Mouse (Mus musculus) embryo, embryonic 9.5 days (tissue): ENCODE results near the gene Bbs10.

ENCODE experiments used
- DNase-seq: peaks from one replicate; pipeline ENCODE4 v3.0.0-alpha.2; 2017; ENCODE audit errors: extremely low spot score

Bbs10 gene

GRCm38 (mm10) chr10:111298140-111299098, at the start of gene Bbs10:
Gene Bbs10 (plus strand): TSS chr10:111298679.
- peak; percentile 96 for DNase-seq

- no peak for DNase-seq
These were observed 48.3 kb upstream of the Bbs10 start for GRCm38 (mm10) chr10:111250192-111250591.

- no peak for DNase-seq
These were observed 46.8 kb upstream of the Bbs10 start for GRCm38 (mm10) chr10:111251666-111252065.

- DNase-seq: no peak
These were observed 43.3 kb upstream of the Bbs10 start for GRCm38 (mm10) chr10:111255228-111255627.

GRCm38 (mm10) chr10:111256156-111256555, 42.3 kb upstream of the Bbs10 start:
- DNase-seq: no peak

GRCm38 (mm10) chr10:111257358-111257757, 41.1 kb upstream of the Bbs10 start:
- DNase-seq: no peak

- DNase-seq: no peak
These were observed 40.2 kb upstream of the Bbs10 start for GRCm38 (mm10) chr10:111258256-111258655.

GRCm38 (mm10) chr10:111271687-111272086, 26.8 kb upstream of the Bbs10 start:
- DNase-seq: no peak

- DNase-seq: no peak
These were observed 25.6 kb upstream of the Bbs10 start for GRCm38 (mm10) chr10:111272905-111273304.

GRCm38 (mm10) chr10:111273463-111274088, 24.9 kb upstream of the Bbs10 start:
- DNase-seq: no peak

- DNase-seq: no peak
These were observed 22.7 kb upstream of the Bbs10 start for GRCm38 (mm10) chr10:111275822-111276221.

GRCm38 (mm10) chr10:111297631-111298030, 848 bp upstream of the Bbs10 start:
- no peak for DNase-seq

GRCm38 (mm10) chr10:111299591-111299990, 1.1 kb downstream of the Bbs10 start:
- DNase-seq: peak; percentile 4

- no peak for DNase-seq
These were observed 2.6 kb downstream of the Bbs10 start for GRCm38 (mm10) chr10:111301041-111301440.

- DNase-seq: no peak
These were observed 4.0 kb downstream of the Bbs10 start for GRCm38 (mm10) chr10:111302486-111302885.

GRCm38 (mm10) chr10:111308850-111309501, 10.5 kb downstream of the Bbs10 start:
- DNase-seq: no peak

- no peak for DNase-seq
These were observed 14.8 kb downstream of the Bbs10 start for GRCm38 (mm10) chr10:111313282-111313681.

- no peak for DNase-seq
These were observed 16.3 kb downstream of the Bbs10 start for GRCm38 (mm10) chr10:111314636-111315395.

- DNase-seq: no peak
These were observed 17.5 kb downstream of the Bbs10 start for GRCm38 (mm10) chr10:111315940-111316339.

GRCm38 (mm10) chr10:111318021-111318420, 19.5 kb downstream of the Bbs10 start:
- DNase-seq: no peak

GRCm38 (mm10) chr10:111318805-111319500, 20.5 kb downstream of the Bbs10 start:
- no peak for DNase-seq
